Mouse (Mus musculus): ENCODE measurements at regions not wholly inside any gene's neighbourhood (a gene's known extent, or its start where the extent isn't known, plus 50 kb on each side); places are given as distances from the start of the nearest gene placed in this dataset.

DNA sequence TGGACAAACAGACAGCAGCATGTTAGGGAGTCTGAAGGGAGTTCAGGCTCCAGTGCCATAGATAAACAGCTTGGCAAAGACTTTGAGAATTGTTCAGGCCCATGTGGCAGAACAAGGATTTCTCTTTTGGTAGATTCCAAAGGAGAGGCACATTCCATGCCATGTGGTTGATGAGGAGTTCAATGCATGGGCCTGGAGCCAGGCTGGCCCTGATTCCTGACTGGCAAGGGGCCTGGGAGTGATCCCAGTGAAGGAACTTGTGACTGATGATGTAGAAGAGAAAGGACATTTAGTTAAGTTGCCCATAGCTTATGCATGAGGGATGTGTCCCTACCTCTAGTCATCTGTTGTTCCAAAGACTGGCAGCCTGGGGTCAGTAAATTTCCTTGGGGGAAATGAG is 395.7 kb downstream of the Nuf2 start:
- H3K9me3 ChIP-seq (ENCODE audit: control insufficient read depth, low read length), result no peaks in the 10 kb centered on the region
- H3K4me2 ChIP-seq (replicated peaks; ENCODE audit: low read depth, low read length, severe bottlenecking), result no peak overlapping the region
- H3K9ac ChIP-seq (ENCODE audit: low read depth, low read length, severe bottlenecking), result no peak overlapping the region
- H3K27me3 ChIP-seq (ENCODE audit: control insufficient read depth, insufficient read depth, low read length), result no peaks in the 10 kb centered on the region
- no peak overlapping the region for H3K27ac ChIP-seq (replicated peaks; ENCODE audit: low read depth, low read length)
- no peaks in the 10 kb centered on the region for H3K36me3 ChIP-seq (ENCODE audit: control insufficient read depth, insufficient read depth, low read length)
- no peaks in the 10 kb centered on the region for H3K4me1 ChIP-seq (ENCODE audit: control insufficient read depth, insufficient read depth, low read length)
- no peak overlapping the region for H3K4me3 ChIP-seq (replicated peaks; ENCODE audit: low read length)
- no peak for DNase-seq (ENCODE audit: low spot score)
- TF ChIP-seq POLR2A (IDR thresholded peaks at IDR 0.05; ENCODE audit: borderline replicate concordance, extremely low read depth, insufficient read depth, insufficient read length), result no peak
- ATAC-seq (ENCODE audit: low FRiP score, low read depth), result no peak

DNA sequence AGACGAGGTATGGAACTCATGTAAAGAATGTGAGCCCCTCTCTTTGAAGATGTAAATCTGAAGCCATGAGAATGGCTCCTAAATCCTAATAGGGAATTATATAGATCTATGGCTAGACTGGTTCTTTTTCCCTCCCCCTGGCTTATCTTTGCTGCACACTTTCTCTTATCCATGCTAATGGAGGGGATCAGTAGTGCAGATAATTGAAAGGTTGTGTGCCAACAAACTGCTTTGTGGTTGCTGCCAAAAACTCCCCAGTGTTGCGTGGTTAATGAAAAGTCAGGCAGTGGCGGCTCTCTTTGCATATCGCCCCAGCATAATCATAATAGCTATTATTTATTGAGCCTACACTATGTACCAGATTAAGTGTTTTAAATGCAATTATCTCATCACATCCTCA is 427.6 kb downstream of the Nuf2 start:
- no peaks in the 10 kb centered on the region for H3K27me3 ChIP-seq (ENCODE audit: control insufficient read depth, insufficient read depth, low read length)
- H3K27ac ChIP-seq (replicated peaks; ENCODE audit: low read depth, low read length), result no peak overlapping the region
- H3K9me3 ChIP-seq (ENCODE audit: control insufficient read depth, low read length), result no peaks in the 10 kb centered on the region
- no peaks in the 10 kb centered on the region for H3K36me3 ChIP-seq (ENCODE audit: control insufficient read depth, insufficient read depth, low read length)
- no peak for ATAC-seq (ENCODE audit: low FRiP score, low read depth)
- no peak for DNase-seq (ENCODE audit: low spot score)
- H3K9ac ChIP-seq (ENCODE audit: low read depth, low read length, severe bottlenecking), result no peak overlapping the region
- 50% methylated on average over 4 of the region's 4 CpGs for WGBS
- H3K4me3 ChIP-seq (replicated peaks; ENCODE audit: low read length), result no peak overlapping the region
- H3K4me2 ChIP-seq (replicated peaks; ENCODE audit: low read depth, low read length, severe bottlenecking), result no peak overlapping the region
- no peaks in the 10 kb centered on the region for H3K4me1 ChIP-seq (ENCODE audit: control insufficient read depth, insufficient read depth, low read length)
- no peak for TF ChIP-seq POLR2A (IDR thresholded peaks at IDR 0.05; ENCODE audit: borderline replicate concordance, extremely low read depth, insufficient read depth, insufficient read length)

DNA sequence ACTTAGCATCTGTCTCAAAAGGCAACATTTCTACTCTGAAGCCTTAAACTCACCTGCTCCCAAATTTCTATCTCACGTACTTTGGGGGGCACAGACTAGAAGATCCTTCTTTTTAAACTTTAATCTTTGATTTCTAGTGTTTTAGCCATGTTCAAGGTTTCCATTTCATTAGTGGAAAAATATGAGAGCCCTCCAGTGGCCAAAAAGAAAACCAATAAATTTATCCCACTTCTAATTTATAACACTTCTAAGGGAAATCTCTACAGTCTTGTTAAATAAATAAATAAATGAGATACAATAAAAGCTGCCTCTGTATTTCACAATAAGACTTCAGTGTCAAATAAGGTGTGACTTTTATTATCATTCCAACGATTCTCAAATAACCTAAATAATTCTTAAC is 428.2 kb downstream of the Nuf2 start:
- no peak for DNase-seq (ENCODE audit: low spot score)
- Histone ChIP-seq H3K36me3 (ENCODE audit: control insufficient read depth, insufficient read depth, low read length) (no peaks in the 10 kb centered on the region), H3K9me3 (ENCODE audit: control insufficient read depth, low read length) (no peaks in the 10 kb centered on the region), H3K4me1 (ENCODE audit: control insufficient read depth, insufficient read depth, low read length) (no peaks in the 10 kb centered on the region), H3K4me3 (replicated peaks; ENCODE audit: low read length) (no peak overlapping the region), H3K27me3 (ENCODE audit: control insufficient read depth, insufficient read depth, low read length) (no peaks in the 10 kb centered on the region), H3K4me2 (replicated peaks; ENCODE audit: low read depth, low read length, severe bottlenecking) (no peak overlapping the region), H3K9ac (ENCODE audit: low read depth, low read length, severe bottlenecking) (no peak overlapping the region), H3K27ac (replicated peaks; ENCODE audit: low read depth, low read length) (no peak overlapping the region)
- TF ChIP-seq POLR2A (IDR thresholded peaks at IDR 0.05; ENCODE audit: borderline replicate concordance, extremely low read depth, insufficient read depth, insufficient read length), result no peak
- 48% methylated on average over 2 of the region's 2 CpGs for WGBS
- no peak for ATAC-seq (ENCODE audit: low FRiP score, low read depth)

DNA sequence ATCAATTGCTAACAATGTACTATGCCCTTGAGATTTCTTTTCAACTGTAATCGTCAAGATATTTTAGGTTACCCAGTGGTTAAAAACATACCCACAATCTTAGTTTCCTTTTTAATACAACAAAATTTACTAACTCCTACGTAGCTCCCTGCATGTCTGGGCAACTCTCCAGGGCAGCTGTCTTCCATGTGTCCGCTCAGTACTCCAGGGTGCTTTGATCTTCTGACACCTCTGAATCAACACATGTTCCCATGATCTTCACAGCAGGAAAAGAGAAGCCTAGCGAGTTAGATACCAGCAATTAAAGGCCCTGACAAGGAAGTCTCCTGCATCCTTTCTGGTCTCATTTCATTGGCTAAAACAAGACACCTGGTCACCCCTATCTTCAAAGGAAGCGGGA is 432.0 kb downstream of the Nuf2 start:
- H3K9me3 ChIP-seq (ENCODE audit: control insufficient read depth, low read length), result no peaks in the 10 kb centered on the region
- DNase-seq (ENCODE audit: low spot score), result peak; percentile 58
- 0 out of 2 replicates have a peak, but pooled peaks have one; percentile 50 for ATAC-seq (ENCODE audit: low FRiP score, low read depth)
- 30% methylated on average over 5 of the region's 5 CpGs for WGBS
- no peak for TF ChIP-seq POLR2A (IDR thresholded peaks at IDR 0.05; ENCODE audit: borderline replicate concordance, extremely low read depth, insufficient read depth, insufficient read length)
- H3K36me3 ChIP-seq (ENCODE audit: control insufficient read depth, insufficient read depth, low read length), result no peaks in the 10 kb centered on the region
- H3K4me2 ChIP-seq (replicated peaks; ENCODE audit: low read depth, low read length, severe bottlenecking), result no peak overlapping the region
- H3K4me1 ChIP-seq (ENCODE audit: control insufficient read depth, insufficient read depth, low read length), result no peaks in the 10 kb centered on the region
- H3K27ac ChIP-seq (replicated peaks; ENCODE audit: low read depth, low read length), result no peak overlapping the region
- H3K4me3 ChIP-seq (replicated peaks; ENCODE audit: low read length), result no peak overlapping the region
- H3K27me3 ChIP-seq (ENCODE audit: control insufficient read depth, insufficient read depth, low read length), result no peaks in the 10 kb centered on the region
- H3K9ac ChIP-seq (ENCODE audit: low read depth, low read length, severe bottlenecking), result no peak overlapping the region

DNA sequence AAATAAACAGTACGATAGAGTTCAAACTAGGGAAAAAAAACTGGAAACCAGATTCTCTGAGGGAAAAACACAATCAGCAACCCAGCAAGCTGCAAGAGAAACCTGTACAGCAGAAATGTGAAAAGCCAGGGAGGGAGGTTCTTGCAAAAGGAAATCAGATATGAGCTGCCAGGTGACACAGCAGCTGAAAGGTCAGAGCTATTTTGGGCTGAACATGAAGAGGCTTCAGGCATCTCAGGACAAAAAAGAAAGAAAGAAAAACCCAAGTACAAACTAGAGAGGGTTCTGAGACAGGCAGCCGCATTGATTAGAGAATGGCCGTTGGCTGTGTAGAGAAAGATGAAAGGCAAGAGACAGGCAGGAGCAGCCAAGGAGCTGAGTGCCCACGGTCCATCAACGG is 434.5 kb downstream of the Nuf2 start:
- DNase-seq (ENCODE audit: low spot score), result no peak

More for the DNA sequence above, 434.5 kb downstream of the Nuf2 start:
- Histone ChIP-seq H3K4me3 (replicated peaks; ENCODE audit: low read length) (no peak overlapping the region), H3K4me1 (ENCODE audit: control insufficient read depth, insufficient read depth, low read length) (no peaks in the 10 kb centered on the region), H3K9me3 (ENCODE audit: control insufficient read depth, low read length) (no peaks in the 10 kb centered on the region), H3K4me2 (replicated peaks; ENCODE audit: low read depth, low read length, severe bottlenecking) (no peak overlapping the region), H3K27me3 (ENCODE audit: control insufficient read depth, insufficient read depth, low read length) (no peaks in the 10 kb centered on the region), H3K27ac (replicated peaks; ENCODE audit: low read depth, low read length) (no peak overlapping the region), H3K36me3 (ENCODE audit: control insufficient read depth, insufficient read depth, low read length) (no peaks in the 10 kb centered on the region), H3K9ac (ENCODE audit: low read depth, low read length, severe bottlenecking) (no peak overlapping the region)
- no peak for ATAC-seq (ENCODE audit: low FRiP score, low read depth)
- no peak for TF ChIP-seq POLR2A (IDR thresholded peaks at IDR 0.05; ENCODE audit: borderline replicate concordance, extremely low read depth, insufficient read depth, insufficient read length)
- WGBS, result 40% methylated on average over 5 of the region's 5 CpGs
